Mouse (Mus musculus) spleen, adult 18-20 months (tissue): ENCODE results near the gene Abca1.

Experiments used
- DNase-seq, 2 experiments: peaks; one replicate each; pipeline ENCODE4 v3.0.0; 2022; ENCODE audit warnings: mixed read lengths in 2 of 2

The Abca1 gene

GRCm38 (mm10) chr4:53159767-53160166, at the start of gene Abca1:
Abca1 (minus strand) TSS chr4:53159895.
- DNase-seq, result peak; percentile 90 to 91

DNA sequence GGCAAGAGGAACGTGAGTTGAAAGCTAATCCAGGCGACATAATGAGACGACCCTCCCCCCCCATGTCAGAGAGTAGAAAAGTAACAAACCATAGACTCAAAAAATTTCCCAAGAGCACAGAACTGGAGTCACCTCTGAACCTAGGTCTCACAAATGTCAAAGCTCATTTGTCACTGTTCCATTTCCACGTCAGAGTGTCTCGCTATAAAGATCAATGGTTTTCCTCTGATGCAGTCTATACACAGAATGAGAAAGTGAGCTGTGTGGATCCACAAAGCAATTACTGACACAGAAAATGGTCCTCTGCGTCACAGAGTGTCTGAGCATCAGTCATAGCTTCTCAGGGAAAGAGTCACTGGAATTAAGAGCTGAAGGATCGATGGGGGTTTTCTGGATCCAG, 44.8 kb upstream of the Abca1 start:
- DNase-seq, result no peak

DNA sequence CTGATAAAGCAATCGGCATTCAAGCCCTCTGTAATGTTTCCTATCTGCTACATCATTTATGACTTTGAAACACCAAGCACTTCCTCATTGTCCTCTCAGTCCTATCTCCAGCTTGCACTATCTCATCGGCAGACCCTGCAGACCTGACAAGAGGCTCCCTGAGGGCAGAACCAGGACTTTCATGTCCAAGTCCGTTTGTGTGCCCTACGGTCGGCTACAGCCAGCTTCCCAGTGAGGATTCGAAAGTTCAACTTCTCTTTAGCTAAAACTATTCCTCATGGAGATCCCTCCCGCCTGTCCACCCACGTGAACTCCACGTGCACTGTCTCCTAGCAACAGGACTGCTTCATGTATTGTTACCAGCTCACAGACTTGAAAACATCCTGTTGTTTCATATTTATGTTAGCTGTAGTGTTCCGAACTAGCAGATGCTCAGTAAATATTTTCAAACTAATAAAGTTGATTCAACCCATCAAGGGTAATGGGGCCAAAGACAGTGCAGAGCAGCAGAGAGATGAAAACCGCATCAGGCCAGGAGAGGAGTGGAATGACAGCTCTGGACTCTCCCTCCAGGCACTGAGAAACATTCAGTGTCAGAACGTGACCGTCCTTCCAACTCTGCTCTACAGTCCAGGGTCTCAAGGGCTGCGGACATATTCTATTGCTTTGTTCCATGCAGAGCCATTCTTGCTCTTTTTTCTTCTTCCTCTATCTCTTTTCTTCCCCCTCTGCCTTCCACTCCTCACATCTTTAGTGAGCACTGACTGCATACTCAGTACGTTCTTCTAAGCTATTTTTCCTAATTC, 44.1 kb upstream of the Abca1 start:
- DNase-seq, result no peak

GRCm38 (mm10) chr4:53200276-53200675, 40.6 kb upstream of the Abca1 start:
- DNase-seq, result no peak

GRCm38 (mm10) chr4:53197842-53198241, 38.1 kb upstream of the Abca1 start:
- no peak for DNase-seq

DNA sequence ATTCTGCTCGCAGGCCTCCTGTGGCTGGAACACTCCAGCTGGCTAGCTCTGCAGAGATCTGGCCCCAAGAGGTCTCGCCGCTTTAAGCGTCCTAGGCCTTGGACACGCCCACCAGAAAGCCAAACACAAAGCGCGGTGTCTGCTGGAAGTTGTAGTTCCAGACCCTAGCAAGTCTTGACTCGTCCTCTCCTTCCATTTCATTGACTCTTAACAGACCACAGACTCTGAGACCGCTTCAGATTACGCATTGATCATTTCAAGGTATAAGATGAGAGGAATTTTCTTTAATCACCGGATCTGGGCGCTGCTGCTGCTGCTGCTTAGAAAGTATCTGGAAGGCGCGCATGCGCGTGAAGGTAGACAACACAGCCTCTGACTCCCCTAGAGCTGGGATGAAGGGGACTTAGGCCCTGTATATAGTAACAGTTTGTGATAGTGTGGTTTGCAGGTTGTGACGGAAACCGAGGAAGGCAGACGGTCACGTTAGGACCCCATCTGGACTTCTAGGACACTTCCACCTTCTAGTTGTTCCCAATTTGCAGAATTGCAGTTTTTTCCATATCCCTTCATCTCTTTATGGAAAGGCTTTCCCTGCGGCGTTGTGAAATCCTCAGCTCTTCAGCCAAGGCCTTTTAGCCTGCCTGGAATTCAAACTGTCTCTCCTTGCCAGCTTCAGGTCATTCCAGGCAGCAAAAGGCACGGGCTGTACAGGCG, 36.5 kb upstream of the Abca1 start:
- DNase-seq, result peak; percentile 69 to 80

DNA sequence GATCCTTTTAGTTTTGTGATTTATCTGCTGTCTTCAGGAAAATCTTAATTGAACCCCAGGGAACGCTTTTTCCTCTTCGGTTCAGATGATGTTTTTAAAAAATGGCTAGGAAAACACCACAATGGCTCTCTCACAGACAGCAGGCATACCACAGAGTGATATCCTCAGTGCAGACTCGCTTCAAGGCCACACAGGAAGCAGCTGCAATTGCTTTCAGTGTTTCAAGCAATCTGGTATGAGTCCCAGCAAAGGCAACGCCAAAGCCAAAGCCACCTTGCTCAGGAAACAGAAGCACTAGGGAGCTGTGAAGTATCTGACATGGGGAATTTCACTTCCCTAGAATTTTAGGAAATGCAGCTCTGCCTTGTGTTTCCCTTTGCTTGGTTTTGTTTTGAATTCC, 27.4 kb upstream of the Abca1 start:
- peak in 1 of 2 experiments; percentile 14 for DNase-seq

GRCm38 (mm10) chr4:53186573-53186972, 26.9 kb upstream of the Abca1 start:
- no peak for DNase-seq

- DNase-seq, result no peak
Measured at GRCm38 (mm10) chr4:53186141-53186540, 26.4 kb upstream of the Abca1 start.

- no peak for DNase-seq
Measured at GRCm38 (mm10) chr4:53181479-53181878, 21.8 kb upstream of the Abca1 start.

DNA sequence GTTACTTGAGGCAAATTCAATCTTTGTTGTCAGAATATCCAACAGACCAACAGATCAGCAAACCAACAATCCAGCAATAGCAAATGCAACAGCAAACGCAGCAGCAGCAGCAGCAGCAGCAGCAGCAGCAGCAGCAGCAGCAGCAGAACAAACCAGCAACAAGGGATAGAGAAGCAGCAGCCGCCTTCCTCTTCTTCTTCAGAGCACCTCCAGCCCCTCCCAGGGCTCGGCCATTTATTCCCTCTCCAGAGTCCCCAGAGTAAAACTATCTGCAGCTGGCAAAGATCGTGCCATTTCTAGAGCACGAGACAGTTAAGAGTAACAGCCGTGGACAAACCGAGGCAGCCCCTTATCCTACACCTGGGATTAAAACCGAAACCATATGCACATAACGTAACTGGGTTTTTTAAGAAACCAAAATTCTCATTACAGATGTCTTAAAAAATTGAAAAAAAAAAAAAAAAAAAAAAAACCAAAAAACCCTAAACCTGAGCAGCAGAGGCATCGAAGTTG, 19.7 kb upstream of the Abca1 start:
- no peak for DNase-seq

GRCm38 (mm10) chr4:53178489-53178888, 18.8 kb upstream of the Abca1 start:
- no peak for DNase-seq

DNA sequence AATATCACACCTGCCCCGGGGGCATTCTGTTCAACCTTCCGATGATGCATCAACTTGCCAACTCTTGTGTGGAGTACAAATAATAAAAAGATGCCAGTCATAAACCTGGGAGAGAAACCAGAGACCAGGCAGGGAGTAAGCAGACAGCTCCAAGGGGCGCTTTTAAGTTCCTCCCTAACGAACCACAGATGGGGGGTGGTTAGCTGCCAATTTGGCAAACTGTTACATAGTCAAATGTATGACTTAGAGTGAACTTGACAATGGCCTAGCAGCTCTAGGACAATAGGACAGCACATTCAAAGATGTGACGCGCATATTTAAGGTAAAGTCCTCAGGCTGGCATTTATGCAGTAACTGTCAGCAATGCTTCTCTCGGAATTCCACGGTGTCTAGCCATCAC, 18.0 kb upstream of the Abca1 start:
- no peak for DNase-seq

DNA sequence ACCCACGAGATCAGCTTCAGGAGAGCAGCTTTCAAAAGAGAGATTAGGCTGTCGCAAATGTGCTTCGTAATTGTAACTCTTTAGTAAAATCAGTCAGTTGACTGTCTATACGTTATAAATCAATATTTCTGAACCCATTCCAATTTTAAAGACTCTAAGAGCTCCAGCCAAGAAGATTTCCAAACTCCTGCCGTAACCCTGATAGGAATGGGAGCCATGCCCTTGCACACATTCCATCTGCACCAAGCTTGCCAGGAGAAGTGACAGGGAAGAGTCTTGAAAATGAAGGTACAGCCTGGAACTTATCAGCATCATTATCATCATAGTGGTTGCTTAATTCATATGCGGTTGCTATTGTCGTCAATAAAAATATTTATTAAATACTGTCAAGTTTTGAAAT, 15.2 kb upstream of the Abca1 start:
- DNase-seq, result no peak

DNA sequence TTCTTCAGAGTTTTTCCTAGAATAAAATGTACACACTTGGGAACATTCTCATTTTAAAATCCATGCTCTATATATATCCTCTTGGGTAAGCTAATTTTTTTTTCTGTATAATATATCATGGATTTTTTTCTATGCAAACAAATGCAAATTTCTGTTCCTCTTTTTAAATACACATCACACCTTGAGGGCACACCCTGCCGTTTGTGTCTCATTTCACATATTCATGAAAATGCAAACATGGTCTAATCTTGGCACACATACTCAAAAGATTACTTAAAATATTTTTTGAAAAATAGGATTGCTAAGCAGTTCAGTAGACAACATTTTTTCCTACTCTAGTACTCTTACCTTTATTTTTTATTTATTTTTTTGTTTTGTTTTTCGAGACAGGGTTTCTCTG, 10.7 kb upstream of the Abca1 start:
- DNase-seq, result no peak

GRCm38 (mm10) chr4:53165231-53165630, 5.5 kb upstream of the Abca1 start:
- no peak for DNase-seq

GRCm38 (mm10) chr4:53159176-53159575, 519 bp downstream of the Abca1 start:
- DNase-seq, result peak; percentile 31 to 39

DNA sequence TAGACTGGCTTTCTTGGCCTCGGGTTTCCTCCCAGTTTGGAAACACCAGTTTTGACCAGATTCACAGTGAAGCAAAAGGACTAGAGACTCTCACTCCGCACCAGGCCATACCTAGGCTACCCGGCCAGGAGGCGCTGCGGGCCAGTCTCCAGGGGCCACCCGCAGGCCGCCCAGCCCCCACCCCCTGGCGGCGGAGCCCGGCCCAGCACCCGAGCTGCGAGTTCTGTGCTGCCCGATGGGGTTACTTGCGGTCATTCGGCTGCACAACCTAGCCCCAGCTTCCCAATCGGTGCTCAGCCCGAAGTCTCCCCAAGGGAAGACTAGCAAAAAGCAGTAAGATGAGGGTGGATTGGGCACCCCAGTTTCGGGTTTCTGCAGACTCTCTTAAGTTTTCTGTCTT, 1.1 kb downstream of the Abca1 start:
- peak; percentile 86 to 94 for DNase-seq

DNA sequence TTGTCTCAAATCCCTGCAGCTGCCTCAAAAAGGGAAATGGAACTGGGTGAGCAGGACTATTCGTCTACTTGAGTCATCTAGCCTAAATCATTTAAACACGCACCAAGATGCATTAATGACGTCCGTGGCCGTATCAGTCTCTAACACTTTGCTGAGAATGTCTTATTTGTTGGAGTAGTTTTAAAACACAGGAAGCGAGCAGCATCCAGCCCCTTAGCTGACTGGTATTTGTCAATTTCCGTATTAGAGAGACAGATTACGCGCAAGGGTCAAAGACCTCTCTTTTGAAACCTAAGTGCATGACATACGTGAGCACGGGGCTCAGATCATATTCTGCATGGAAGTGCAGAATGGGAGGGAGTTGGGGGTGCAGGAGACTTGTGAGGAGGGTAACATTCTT, 4.2 kb downstream of the Abca1 start:
- DNase-seq, result no peak

DNA sequence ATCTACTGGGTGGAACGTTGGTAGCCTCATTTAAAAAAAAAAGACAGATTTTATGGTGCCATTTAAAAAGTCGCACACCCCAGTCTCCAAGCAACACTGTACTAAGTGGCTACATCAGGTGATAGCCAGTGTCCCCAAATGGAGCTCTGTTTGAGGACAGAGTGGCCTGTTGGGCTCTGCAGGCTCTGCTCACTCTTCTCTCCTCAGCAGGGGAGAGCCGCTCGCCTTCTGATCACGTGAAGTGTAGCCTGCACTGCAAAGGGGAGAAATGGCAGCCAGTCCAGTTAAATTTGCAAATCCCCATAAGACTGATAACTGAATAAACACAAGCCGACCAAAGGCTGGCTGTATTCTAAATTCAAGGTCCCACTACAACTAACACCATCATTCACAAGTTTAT, 6.0 kb downstream of the Abca1 start:
- no peak for DNase-seq

DNA sequence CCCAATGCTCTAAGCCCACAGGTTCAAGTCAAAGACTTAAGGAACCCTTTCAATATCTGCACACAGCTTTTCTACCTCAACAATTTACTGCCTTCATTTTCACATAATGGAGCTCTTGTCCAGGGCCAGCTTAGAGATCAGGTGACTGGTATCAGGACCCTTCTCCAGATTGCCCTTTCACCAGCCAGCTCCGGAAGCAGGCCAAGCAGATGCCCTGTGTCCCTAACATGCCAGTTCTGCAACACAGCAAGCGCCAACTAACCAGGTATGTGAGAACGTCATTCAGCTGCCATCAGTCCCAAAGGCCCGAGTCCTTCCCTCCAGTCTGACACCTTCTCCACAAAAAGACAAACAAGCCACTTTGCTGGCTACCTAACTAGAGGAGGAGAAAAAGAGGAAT, 6.6 kb downstream of the Abca1 start:
- no peak for DNase-seq

GRCm38 (mm10) chr4:53152655-53153054, 7.0 kb downstream of the Abca1 start:
- no peak for DNase-seq

DNA sequence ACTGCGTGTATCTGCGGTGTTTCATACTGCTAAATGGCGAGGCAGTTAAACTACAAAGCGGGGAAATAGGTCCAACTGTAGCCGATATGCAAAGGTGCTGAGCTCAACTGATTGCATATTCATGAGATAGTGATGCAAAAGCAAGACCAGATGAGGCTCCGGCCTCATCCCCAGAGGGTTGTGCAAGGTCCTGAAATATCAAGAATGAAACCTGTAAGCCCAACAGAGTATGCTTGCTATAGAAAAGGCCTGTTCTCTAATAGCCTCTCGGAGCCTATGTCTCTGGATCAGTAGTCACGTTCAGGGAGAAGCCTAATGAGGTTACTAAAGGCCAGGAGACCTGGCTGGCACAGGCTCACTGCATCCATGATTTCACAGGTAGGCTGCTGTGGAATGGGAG, 9.2 kb downstream of the Abca1 start:
- no peak for DNase-seq

DNA sequence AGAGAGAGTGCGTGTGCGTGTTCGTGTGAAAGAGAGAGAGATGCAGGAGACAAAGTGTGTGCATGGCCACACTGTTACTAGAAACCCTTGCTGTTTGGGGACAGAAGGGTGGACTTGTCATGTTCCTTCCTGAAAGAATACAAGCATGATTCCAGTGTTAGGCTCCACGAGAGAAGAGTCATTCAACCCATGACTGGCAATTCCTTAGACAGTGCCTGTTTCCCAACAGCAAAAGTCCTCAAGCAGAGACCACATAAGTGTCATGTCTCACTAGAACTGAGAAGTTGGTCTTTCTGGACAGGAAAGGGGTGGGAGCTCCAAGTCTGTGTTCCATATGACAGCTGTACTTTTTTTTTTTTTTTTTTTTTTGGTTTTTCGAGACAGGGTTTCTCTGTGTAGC, 10.1 kb downstream of the Abca1 start:
- no peak for DNase-seq
